Mouse (Mus musculus): ENCODE data around the gene Osbpl8. TPM values are rescaled to one million over a fixed set of nuclear protein-coding genes. Genes with fewer than 3 reads are reported as not detected.

The Osbpl8 gene
- polyA plus RNA-seq, 1 experiment from 2014 or later = 17.3 TPM

DNA sequence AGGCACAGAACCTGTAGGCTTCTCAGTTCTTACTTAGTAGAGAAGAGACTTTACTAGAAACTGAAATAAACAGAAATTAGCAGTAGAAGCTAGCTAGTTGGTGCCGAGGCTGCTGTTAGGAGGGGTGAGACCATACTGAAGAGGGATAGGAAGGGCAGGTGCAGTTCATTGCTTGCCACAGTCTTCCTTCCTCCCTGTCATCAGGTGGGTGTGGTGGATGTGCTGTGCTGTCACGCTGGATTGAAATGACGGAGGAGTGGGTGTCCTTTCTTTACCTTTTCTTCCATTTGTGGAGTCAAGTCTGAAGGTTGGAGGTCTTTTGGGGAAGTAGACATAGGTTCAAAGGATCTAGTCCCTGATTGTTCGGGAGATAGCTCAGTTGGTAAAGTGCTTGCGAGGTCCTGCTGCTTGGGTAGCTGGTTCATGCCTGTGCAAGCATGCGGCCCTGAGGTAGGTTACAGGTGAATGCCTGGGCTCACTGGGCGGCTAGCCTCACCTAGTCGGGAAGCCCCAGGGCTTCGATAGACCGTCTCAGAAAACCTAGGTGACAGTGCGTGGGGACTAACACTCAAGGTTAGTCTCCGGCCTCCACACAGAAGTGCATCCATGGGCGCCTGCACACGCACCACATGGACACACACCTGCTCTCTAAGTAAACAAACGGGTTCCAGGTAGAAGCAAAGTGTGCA, 6.8 kb downstream of the Osbpl8 start:
- Histone ChIP-seq H3K9me3 (replicated peaks) (no peaks in the 10 kb centered on the region), H3K27me3 (no peaks in the 10 kb centered on the region), H3K4me2 (no peak overlapping the region), H3K9ac (no peak overlapping the region), H3K27ac (no peak overlapping the region), H3K4me1 (peaks cover 4% of the 10 kb centered on the region), H3K4me3 (no peak overlapping the region), H3K36me3 (ENCODE audit: poor library complexity, severe bottlenecking) (no peaks in the 10 kb centered on the region)
- WGBS = 92% methylated on average over 15 of the region's 15 CpGs
- no peak for ATAC-seq

DNA sequence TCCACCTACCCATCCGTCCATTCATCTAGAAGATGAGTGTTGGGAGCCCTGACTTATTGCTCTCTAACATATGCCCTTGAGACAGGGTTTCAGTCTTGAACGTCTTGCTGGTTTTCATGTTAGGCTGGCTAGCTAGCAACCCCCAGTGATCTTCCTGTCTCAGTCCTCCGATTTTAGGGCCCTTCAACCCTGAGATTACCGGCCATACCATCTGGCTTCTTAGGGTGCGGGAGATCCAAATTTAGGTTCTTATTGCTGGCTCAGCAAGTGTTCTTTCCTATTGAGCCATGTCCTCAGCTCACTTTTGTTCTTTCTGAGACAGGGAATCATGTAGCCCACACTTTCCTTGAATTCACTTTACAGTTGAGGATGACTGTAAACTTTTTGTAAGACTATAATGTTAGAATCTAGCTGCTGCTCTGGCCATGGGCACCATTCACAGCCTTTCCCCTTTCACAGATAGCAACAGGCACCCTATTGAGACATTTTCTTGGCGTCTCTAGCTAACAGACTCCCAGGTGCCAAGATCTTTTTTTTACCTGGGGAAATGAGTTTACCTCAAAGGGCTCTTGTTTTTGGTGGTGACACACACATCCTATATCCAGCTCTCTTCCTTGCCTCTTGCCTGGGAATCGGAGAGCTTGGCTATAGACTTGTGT, 9.2 kb downstream of the Osbpl8 start:
- Histone ChIP-seq H3K27me3 (no peaks in the 10 kb centered on the region), H3K9ac (no peak overlapping the region), H3K4me3 (no peak overlapping the region), H3K27ac (no peak overlapping the region), H3K4me1 (no peaks in the 10 kb centered on the region), H3K9me3 (replicated peaks) (no peaks in the 10 kb centered on the region), H3K36me3 (ENCODE audit: poor library complexity, severe bottlenecking) (no peaks in the 10 kb centered on the region), H3K4me2 (no peak overlapping the region)
- WGBS = 83% methylated on average over 7 of the region's 7 CpGs
- no peak for ATAC-seq

DNA sequence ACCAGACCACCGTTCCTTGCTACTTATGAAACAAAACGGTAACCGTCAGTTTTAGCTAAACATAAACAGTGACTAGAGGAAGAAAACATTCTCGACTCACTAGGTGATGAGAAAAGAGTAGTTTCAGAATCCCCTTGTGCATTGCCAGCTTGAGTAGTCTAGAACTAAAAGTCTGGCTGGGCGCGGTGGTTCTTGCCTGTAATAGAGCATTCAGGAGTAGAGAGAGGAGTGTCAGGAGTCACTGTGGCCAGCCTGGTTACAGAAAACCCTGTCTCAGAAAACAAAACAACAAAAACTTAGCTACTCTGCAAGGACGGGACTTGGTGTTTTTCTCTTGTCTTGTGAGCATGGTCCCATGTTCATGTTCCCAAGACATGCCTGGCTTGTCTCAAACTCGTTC, 12.8 kb downstream of the Osbpl8 start:
- ATAC-seq = no peak
- WGBS = 83% methylated on average over 8 of the region's 8 CpGs

DNA sequence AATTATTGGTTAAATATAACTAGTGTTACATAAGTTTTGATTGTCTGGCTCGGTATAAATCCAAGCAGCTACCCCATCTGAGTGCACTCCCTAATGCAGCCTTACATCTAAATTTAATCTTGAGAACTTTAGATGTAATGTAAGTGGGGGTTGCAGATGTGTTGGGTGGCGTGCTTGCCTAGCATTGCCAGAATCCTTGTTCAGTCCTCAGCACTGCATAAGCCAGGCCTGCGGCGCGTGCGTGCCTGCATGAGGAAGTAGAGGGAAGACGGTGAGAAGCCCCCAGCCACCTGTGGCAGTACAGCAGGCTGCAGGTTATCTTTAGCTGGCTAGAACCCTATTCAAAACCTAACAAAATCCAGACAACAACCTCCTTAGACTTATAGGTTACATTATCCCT, 13.5 kb downstream of the Osbpl8 start:
- no peaks in the 10 kb centered on the region for H3K4me1 ChIP-seq
- H3K36me3 ChIP-seq (ENCODE audit: poor library complexity, severe bottlenecking) = no peaks in the 10 kb centered on the region
- H3K9ac ChIP-seq = no peak overlapping the region
- H3K27ac ChIP-seq = no peak overlapping the region
- ATAC-seq = no peak
- 91% methylated on average over 7 of the region's 7 CpGs for WGBS
- no peaks in the 10 kb centered on the region for H3K9me3 ChIP-seq (replicated peaks)
- H3K27me3 ChIP-seq = no peaks in the 10 kb centered on the region
- H3K4me2 ChIP-seq = no peak overlapping the region
- H3K4me3 ChIP-seq = no peak overlapping the region

More for the DNA sequence above, 12.8 kb downstream of the Osbpl8 start:
- no peak overlapping the region for H3K9ac ChIP-seq
- H3K27me3 ChIP-seq = no peaks in the 10 kb centered on the region
- no peaks in the 10 kb centered on the region for H3K4me1 ChIP-seq
- no peak overlapping the region for H3K4me3 ChIP-seq
- no peaks in the 10 kb centered on the region for H3K9me3 ChIP-seq (replicated peaks)
- H3K36me3 ChIP-seq (ENCODE audit: poor library complexity, severe bottlenecking) = no peaks in the 10 kb centered on the region
- no peak overlapping the region for H3K27ac ChIP-seq
- H3K4me2 ChIP-seq = no peak overlapping the region

DNA sequence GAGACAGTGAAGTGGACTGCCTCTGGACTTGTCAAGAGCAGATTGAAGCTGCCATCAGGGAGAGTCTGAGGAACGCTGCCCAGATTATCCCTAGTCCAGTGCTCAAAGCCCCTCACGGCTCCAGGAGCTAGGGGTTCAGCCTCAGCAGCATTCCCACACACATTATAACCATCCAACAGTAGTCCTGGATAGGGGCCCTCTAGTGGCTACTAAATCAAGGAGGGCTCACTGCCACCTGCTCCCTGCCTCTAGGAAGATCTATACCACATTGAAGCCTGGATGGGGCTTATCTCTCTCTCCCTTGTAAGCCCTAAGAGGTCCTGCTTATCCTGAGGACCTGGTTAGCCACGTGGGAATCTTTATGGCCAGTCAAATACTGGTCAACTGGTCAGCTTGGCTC, 16.1 kb downstream of the Osbpl8 start:
- ATAC-seq = peak; percentile 46; the same call in 1 of the 2 replicates
- H3K9ac ChIP-seq = no peak overlapping the region
- no peak overlapping the region for H3K4me2 ChIP-seq
- 17% methylated on average over 3 of the region's 3 CpGs for WGBS
- H3K27ac ChIP-seq = no peak overlapping the region
- H3K9me3 ChIP-seq (replicated peaks) = no peaks in the 10 kb centered on the region
- no peaks in the 10 kb centered on the region for H3K27me3 ChIP-seq
- H3K36me3 ChIP-seq (ENCODE audit: poor library complexity, severe bottlenecking) = no peaks in the 10 kb centered on the region
- peaks cover 8% of the 10 kb centered on the region; the same call in 1 of the 2 replicates for H3K4me1 ChIP-seq
- no peak overlapping the region for H3K4me3 ChIP-seq

DNA sequence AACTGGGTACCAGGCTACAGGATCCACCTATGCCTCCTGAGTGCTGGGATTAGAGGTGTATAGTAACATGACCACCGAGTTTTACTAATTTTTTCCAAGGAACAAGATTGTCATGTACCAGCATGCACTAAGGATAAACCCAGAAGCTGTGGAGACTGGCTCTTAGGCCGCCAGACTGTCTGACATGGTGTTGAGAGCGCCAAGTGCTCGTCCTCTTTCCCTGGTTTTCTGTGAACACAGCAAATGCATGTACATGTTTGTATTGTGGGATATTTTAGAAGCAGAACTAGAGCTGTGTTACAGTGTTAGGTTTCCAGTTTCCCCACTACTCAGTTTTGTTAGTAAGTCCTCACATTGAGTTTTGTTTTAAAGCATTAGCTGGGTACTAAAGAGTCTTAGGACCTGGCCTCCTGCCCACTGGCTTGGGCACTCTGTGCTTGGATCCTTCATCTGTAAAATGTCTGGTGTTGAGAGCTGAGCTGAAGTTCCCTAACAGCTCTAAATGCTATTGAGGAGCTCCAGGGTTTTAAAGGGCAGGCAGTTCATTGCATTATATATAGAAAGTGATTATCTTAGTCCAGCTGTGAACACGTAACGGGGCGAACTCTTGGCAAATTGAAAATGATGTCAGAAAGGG, 19.2 kb downstream of the Osbpl8 start:
- Histone ChIP-seq H3K9ac (no peak overlapping the region), H3K4me2 (no peak overlapping the region), H3K36me3 (ENCODE audit: poor library complexity, severe bottlenecking) (no peaks in the 10 kb centered on the region), H3K9me3 (replicated peaks) (no peaks in the 10 kb centered on the region), H3K4me1 (peaks cover 14% of the 10 kb centered on the region), H3K27me3 (no peaks in the 10 kb centered on the region), H3K4me3 (no peak overlapping the region), H3K27ac (no peak overlapping the region)
- ATAC-seq = peak; percentile 17; the same call in 1 of the 2 replicates
- WGBS = 72% methylated on average over 7 of the region's 7 CpGs

DNA sequence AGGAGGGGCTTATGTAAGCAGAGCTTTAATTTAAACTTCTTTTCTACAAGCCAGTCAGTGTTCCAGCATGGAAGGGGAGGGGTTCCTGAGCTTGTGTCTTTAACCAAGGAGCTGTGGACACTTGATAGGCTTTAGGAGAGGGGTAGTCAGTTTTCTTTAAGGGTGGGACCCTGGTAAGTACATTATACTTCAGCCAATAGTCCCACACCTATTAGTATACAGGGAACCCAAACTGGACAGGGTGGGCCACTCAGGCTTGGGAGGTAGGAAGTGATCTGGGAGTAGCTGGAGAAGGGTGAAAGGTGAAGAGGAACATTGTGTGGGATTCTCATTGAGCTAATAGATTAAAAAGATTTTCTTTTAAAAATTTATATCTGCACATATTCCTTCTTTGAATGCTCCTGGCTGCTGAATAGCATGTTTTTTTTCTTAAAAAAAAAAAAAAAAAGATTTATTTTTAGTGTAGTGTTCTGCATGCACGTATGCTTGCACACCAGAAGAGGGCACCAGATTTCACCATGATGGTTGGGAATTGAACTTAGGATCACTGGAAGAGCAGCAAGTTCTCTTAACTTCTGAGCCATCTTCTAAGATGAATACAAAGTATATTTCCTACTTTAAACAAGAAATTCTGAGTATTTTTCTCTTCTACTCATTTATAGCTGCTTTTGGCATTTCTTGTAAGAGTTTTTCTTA, 21.2 kb downstream of the Osbpl8 start:
- H3K27me3 ChIP-seq = no peaks in the 10 kb centered on the region
- WGBS = 97% methylated on average over 1 of the region's 1 CpGs
- H3K9me3 ChIP-seq (replicated peaks) = no peaks in the 10 kb centered on the region
- H3K4me1 ChIP-seq = peaks cover 29% of the 10 kb centered on the region
- H3K27ac ChIP-seq = no peak overlapping the region
- H3K4me3 ChIP-seq = no peak overlapping the region
- no peak overlapping the region for H3K4me2 ChIP-seq
- no peak overlapping the region for H3K9ac ChIP-seq
- no peak for ATAC-seq
- no peaks in the 10 kb centered on the region for H3K36me3 ChIP-seq (ENCODE audit: poor library complexity, severe bottlenecking)

DNA sequence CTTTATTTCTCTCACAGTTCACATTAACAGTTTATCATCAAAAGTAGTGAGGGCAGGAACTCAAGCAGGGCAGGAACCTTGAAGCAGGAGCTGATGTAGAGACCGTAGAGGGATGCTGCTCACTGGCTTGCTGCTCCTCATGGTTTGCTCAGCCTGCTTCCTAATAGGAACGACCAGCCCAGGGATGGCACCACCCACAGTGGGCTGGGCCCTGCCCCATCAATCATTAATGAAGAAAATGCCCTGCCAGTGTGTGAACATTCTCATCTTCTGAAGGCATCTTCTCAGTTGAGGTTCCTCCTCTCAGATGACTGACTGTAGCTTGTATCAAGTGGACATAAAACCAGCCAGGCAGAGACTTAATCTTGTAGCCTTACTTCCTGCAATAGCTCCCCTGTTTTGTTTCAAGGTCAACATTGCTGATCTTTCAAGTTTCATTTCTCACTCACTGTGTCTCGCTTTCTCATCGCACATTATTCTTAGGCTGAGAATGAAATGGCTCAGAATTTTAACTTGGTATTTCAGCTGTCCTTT, 24.5 kb downstream of the Osbpl8 start:
- H3K4me1 ChIP-seq = peaks cover 24% of the 10 kb centered on the region
- no peak overlapping the region for H3K4me3 ChIP-seq
- H3K27ac ChIP-seq = no peak overlapping the region; the same call in 1 of the 2 replicates
- no peak overlapping the region for H3K4me2 ChIP-seq
- no peak for ATAC-seq
- H3K9me3 ChIP-seq (replicated peaks) = no peaks in the 10 kb centered on the region
- H3K27me3 ChIP-seq = no peaks in the 10 kb centered on the region
- H3K36me3 ChIP-seq (ENCODE audit: poor library complexity, severe bottlenecking) = no peaks in the 10 kb centered on the region
- 89% methylated on average over 4 of the region's 4 CpGs for WGBS
- no peak overlapping the region for H3K9ac ChIP-seq

DNA sequence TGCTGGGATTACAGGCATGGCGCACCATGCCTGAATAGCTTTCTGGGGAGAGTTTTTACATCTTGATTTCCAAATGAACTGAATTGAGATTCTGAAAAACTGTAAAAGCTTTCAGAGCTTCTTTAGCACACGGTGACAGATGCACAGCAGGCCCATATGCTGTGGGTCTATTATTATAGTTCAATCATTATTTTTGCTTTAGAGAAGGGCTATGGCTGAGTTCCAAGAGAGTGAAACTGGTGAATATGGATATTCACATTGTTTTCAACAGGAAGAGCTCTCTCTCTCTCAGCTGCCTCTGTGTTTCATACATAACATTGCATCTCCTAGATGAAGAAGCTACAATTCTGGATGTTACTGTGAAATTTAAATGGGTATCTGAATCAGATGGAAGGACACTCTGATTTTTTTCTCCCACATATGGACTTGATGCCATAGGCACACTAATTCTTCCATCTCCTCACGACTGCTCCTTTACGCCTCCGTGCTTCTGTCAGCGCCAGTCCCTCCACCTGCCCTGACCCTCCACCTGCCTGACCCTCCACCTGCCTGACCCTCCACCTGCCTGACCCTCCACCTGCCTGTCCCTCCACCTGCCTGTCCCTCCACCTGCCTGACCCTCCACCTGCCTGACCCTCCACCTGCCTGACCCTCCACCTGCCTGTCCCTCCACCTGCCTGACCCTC, 25.7 kb downstream of the Osbpl8 start:
- Histone ChIP-seq H3K4me3 (no peak overlapping the region), H3K27ac (peak overlapping the region; percentile 55), H3K9me3 (replicated peaks) (no peaks in the 10 kb centered on the region), H3K27me3 (no peaks in the 10 kb centered on the region), H3K4me1 (peaks cover 24% of the 10 kb centered on the region), H3K4me2 (no peak overlapping the region), H3K36me3 (ENCODE audit: poor library complexity, severe bottlenecking) (no peaks in the 10 kb centered on the region), H3K9ac (no peak overlapping the region)
- 58% methylated on average over 6 of the region's 6 CpGs for WGBS
- ATAC-seq = peak; percentile 80

DNA sequence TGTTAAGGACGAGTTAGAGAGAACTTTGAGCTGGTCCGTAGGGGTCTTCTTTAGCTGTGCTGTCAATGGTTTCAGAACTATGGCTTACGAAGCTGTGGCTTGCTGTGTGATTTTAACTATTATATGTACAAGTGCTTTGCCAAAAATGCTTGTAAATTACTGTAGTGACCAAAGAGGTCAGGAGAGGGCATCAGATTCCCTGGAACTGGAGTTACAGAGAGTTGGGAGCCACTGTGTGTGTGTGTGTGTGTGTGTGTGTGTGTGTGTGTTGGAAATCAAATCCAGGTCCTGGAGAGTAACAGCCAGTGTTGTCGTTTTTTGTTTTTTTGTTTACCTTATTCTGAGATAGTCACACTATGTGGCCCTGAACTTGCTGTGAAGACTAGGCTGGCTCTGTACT, 29.0 kb downstream of the Osbpl8 start:
- Histone ChIP-seq H3K9me3 (replicated peaks) (no peaks in the 10 kb centered on the region), H3K4me3 (no peak overlapping the region), H3K27ac (no peak overlapping the region), H3K9ac (no peak overlapping the region), H3K4me1 (peaks cover 17% of the 10 kb centered on the region), H3K4me2 (no peak overlapping the region), H3K36me3 (ENCODE audit: poor library complexity, severe bottlenecking) (no peaks in the 10 kb centered on the region), H3K27me3 (no peaks in the 10 kb centered on the region)
- no peak for ATAC-seq
- 76% methylated on average over 4 of the region's 4 CpGs for WGBS

DNA sequence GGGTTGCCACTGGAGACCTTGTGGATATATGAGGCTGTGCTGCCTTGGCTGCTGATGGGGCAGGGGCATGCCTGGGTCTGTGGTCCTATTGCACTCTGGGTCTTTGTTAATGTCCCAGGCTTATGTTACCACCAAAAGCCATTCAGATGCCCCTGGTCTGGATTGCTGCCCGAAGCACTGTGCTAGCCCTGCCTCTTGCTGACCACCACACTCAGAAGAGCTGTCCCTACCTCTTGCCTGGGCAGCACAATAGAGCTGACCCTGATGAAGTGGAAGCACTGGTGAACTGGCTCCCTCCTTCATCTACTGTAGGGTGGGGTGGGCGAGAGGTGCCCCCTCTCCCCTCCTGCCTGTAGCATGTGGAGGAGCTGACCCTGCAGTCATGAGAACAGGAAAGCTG, 31.6 kb downstream of the Osbpl8 start:
- Histone ChIP-seq H3K27ac (no peak overlapping the region), H3K9ac (no peak overlapping the region), H3K9me3 (replicated peaks) (no peaks in the 10 kb centered on the region), H3K27me3 (no peaks in the 10 kb centered on the region), H3K4me3 (no peak overlapping the region), H3K36me3 (ENCODE audit: poor library complexity, severe bottlenecking) (no peaks in the 10 kb centered on the region), H3K4me1 (0 out of 2 replicates have a peak, but pooled peaks cover 3% of the 10 kb centered on the region), H3K4me2 (no peak overlapping the region)
- 89% methylated on average over 2 of the region's 2 CpGs for WGBS
- no peak for ATAC-seq
